In genomic region chr17:46674530-46675283, GRCm38 (mm10) we compare ENCODE assay signal across 8 mouse cellular contexts. TPM values are rescaled to one million over a fixed set of nuclear protein-coding genes. Genes with fewer than 3 reads are reported as not detected.
DNase-seq lines count a peak whose midpoint lies in the region; ATAC-seq and TF ChIP-seq lines count a peak whose summit lies in the region.

No protein-coding gene starts in this region.

- H3K4me3 ChIP-seq in gastrocnemius, adult 2 months = peak overlapping the region; percentile 78
- peak overlapping the region; percentile 18 to 94 (median 81) for H3K4me3 ChIP-seq in CH12.LX (replicated peaks in 1 of 3; ENCODE audit: low read depth in 2 of 3, low read length in 2 of 3, poor library complexity in 1 of 3)
- peak overlapping the region; percentile 96 for H3K4me3 ChIP-seq in forebrain, embryonic 16.5 days (replicated peaks; ENCODE audit: low read length)
- peak overlapping the region; percentile 81 for H3K4me3 ChIP-seq in liver, embryonic 16.5 days (ENCODE audit: low read depth, low read length)

- TF ChIP-seq POLR2A in CH12.LX (IDR thresholded peaks at IDR 0.05; ENCODE audit: low read depth, low read length) = no peak

- in situ Hi-C loops in CH12.LX (cut with MboI; ENCODE audit: low pct_ligation_motif_present, low pct_unique_long_range_greater_than_20kb, low sequenced_read_pairs) = no loop called here

- no peaks in the 10 kb centered on the region for H3K27me3 ChIP-seq in CH12.LX (replicated peaks)
- no peaks in the 10 kb centered on the region for H3K27me3 ChIP-seq in forebrain, embryonic 16.5 days (replicated peaks; ENCODE audit: control insufficient read depth, insufficient read depth, low read length)
- H3K27me3 ChIP-seq in liver, embryonic 16.5 days (ENCODE audit: control insufficient read depth, insufficient read depth, low read depth, low read length) = no peaks in the 10 kb centered on the region

- peak overlapping the region; percentile 33 for H3K9ac ChIP-seq in CH12.LX (ENCODE audit: insufficient read depth, low read depth)
- H3K9ac ChIP-seq in forebrain, embryonic 16.5 days (replicated peaks; ENCODE audit: low read depth, low read length) = no peak overlapping the region; the same call in none of the 2 replicates
- H3K9ac ChIP-seq in liver, embryonic 16.5 days (ENCODE audit: low read depth, low read length) = peak overlapping the region; percentile 72

- intact Hi-C loops in gastrocnemius, adult 2 months (cut with DNase I) = no loop called here

- H3K36me3 ChIP-seq in CH12.LX (replicated peaks in 1 of 2; ENCODE audit: control insufficient read depth in 1 of 2, insufficient read depth in 1 of 2, low read length in 1 of 2) = peaks cover 61 to 76% of the 10 kb centered on the region in 2 experiments
- peaks cover 14% of the 10 kb centered on the region for H3K36me3 ChIP-seq in forebrain, embryonic 16.5 days (ENCODE audit: control insufficient read depth, insufficient read depth)
- H3K36me3 ChIP-seq in liver, embryonic 16.5 days (ENCODE audit: control insufficient read depth, insufficient read depth) = peaks cover 19% of the 10 kb centered on the region

- peak; percentile 57 for ATAC-seq in forebrain, embryonic 16.5 days
- peak; percentile 11; the same call in 1 of the 2 replicates for ATAC-seq in liver, embryonic 16.5 days (ENCODE audit: low read depth)

- dilution Hi-C loops in CH12.LX (cut with MboI; ENCODE audit: extremely low pct_ligation_motif_present, extremely low pct_unique_long_range_greater_than_20kb, low sequenced_read_pairs) = no loop called here

- peak overlapping the region; percentile 94 for H3K27ac ChIP-seq in gastrocnemius, adult 2 months
- H3K27ac ChIP-seq in CH12.LX (ENCODE audit: insufficient read depth, low read depth) = peak overlapping the region; percentile 30
- peak overlapping the region; percentile 75 for H3K27ac ChIP-seq in forebrain, embryonic 16.5 days (ENCODE audit: low read length)
- peak overlapping the region; percentile 83 for H3K27ac ChIP-seq in liver, embryonic 16.5 days (ENCODE audit: low read length)

- 19% methylated on average over 15 of the region's 15 CpGs for WGBS in forebrain, embryonic 16.5 days
- WGBS in liver, embryonic 16.5 days (ENCODE audit: insufficient replicate concordance) = 37% methylated on average over 15 of the region's 15 CpGs

- H3K4me1 ChIP-seq in CH12.LX (ENCODE audit: control insufficient read depth in 1 of 2, insufficient read depth in 2 of 2) = peaks cover 13 to 44% of the 10 kb centered on the region in 2 experiments
- H3K4me1 ChIP-seq in forebrain, embryonic 16.5 days (replicated peaks; ENCODE audit: control insufficient read depth, insufficient read depth, low read length) = peaks cover 29% of the 10 kb centered on the region
- peaks cover 35% of the 10 kb centered on the region for H3K4me1 ChIP-seq in liver, embryonic 16.5 days (ENCODE audit: control insufficient read depth, low read depth, low read length)

- H3K9me3 ChIP-seq in CH12.LX (replicated peaks; ENCODE audit: low read length) = peaks cover 3% of the 10 kb centered on the region
- no peaks in the 10 kb centered on the region for H3K9me3 ChIP-seq in forebrain, embryonic 16.5 days (ENCODE audit: control insufficient read depth, low read length)
- H3K9me3 ChIP-seq in liver, embryonic 16.5 days (replicated peaks; ENCODE audit: control insufficient read depth, low read length) = no peaks in the 10 kb centered on the region

- H3K79me2 ChIP-seq in CH12.LX (replicated peaks; ENCODE audit: control insufficient read depth, extremely low read depth, insufficient read depth, poor library complexity, severe bottlenecking) = peaks cover 39% of the 10 kb centered on the region

- no peak for TF ChIP-seq CTCF in gastrocnemius, adult 2 months (IDR thresholded peaks at IDR 0.05)
- no peak for TF ChIP-seq CTCF in CH12.LX (conservative IDR thresholded peaks at IDR 0.05 in 1 of 2, IDR thresholded peaks at IDR 0.05 in 1 of 2; ENCODE audit: low read depth in 2 of 2, low read length in 2 of 2)

- no peak for TF ChIP-seq EP300 in CH12.LX (IDR thresholded peaks at IDR 0.05; ENCODE audit: low read length)

- DNase-seq in gastrocnemius, adult 2 months = peak; percentile 15
- no peak for DNase-seq in gastrocnemius, postnatal 25 days
- no peak for DNase-seq in CH12.LX (ENCODE audit: extremely low read depth)
- DNase-seq in ovary, postnatal 10 days (ENCODE audit: low spot score) = no peak
- DNase-seq in spleen, postnatal 14 days (ENCODE audit: low spot score in 2 of 2) = no peak
- no peak for DNase-seq in urinary bladder, postnatal 14 days (ENCODE audit: low spot score)

- no peak for TF ChIP-seq RAD21 in CH12.LX (IDR thresholded peaks at IDR 0.05; ENCODE audit: low read depth, low read length)

- peak overlapping the region; percentile 14; the same call in 1 of the 2 replicates for H3K4me2 ChIP-seq in CH12.LX (ENCODE audit: insufficient read depth, low read depth, poor library complexity, severe bottlenecking)
- H3K4me2 ChIP-seq in forebrain, embryonic 16.5 days (ENCODE audit: low read length) = peak overlapping the region; percentile 95
- peak overlapping the region; percentile 68 for H3K4me2 ChIP-seq in liver, embryonic 16.5 days (ENCODE audit: low read depth, low read length)

TF ChIP-seq in CH12.LX, 34 proteins besides CTCF, POLR2A, EP300 and RAD21:
- TF ChIP-seq HCFC1 (IDR thresholded peaks at IDR 0.05; ENCODE audit: low read depth, low read length) = no peak
- TF ChIP-seq ZKSCAN1 (IDR thresholded peaks at IDR 0.05; ENCODE audit: borderline replicate concordance, low read depth, low read length) = no peak
- TF ChIP-seq USF2 (conservative IDR thresholded peaks at IDR 0.05; ENCODE audit: low read depth, low read length) = no peak
- no peak for TF ChIP-seq SMC3 (IDR thresholded peaks at IDR 0.05; ENCODE audit: low read depth, low read length)
- TF ChIP-seq ZNF384 (IDR thresholded peaks at IDR 0.05; ENCODE audit: low read depth, low read length) = no peak
- TF ChIP-seq MAFK (IDR thresholded peaks at IDR 0.05; ENCODE audit: insufficient replicate concordance, low read length) = no peak
- no peak for TF ChIP-seq NRF1 (IDR thresholded peaks at IDR 0.05; ENCODE audit: low read depth, low read length)
- no peak for TF ChIP-seq CHD2 (IDR thresholded peaks at IDR 0.05; ENCODE audit: low read length)

RNA-seq across cellular contexts. Expression of gene Rrp36, which starts 0.6 kb away (rescaled TPM):
- 10 to 100 TPM in 1 of 2 experiments, 1 to 10 TPM in 1; 7.9 to 12.6 TPM for total RNA-seq in gastrocnemius, adult 2 months (2021)
- 10 to 100 TPM in 1 of 2 experiments, 1 to 10 TPM in 1; 7.5 to 12.1 TPM for total RNA-seq in gastrocnemius, postnatal 25 days (2021)
- total RNA-seq in CH12.LX (2012; rRNA removed) (46.1 and 55.0 TPM in 2 replicates), CH12.LX (2014; rRNA removed) (53.6 and 55.2 TPM in 2 replicates)
- polyA plus RNA-seq in CH12.LX (2012; ENCODE audit: insufficient read length, low read depth) = 38.1 and 49.3 TPM in 2 replicates
- polyA plus RNA-seq in forebrain, embryonic 16.5 days (2015; fragmentation: Nextera tagmentation; extraction: Ambion mirVana) = 47.7 and 51.1 TPM in 2 replicates
- polyA plus RNA-seq in liver, embryonic 16.5 days (2015; fragmentation: Nextera tagmentation; extraction: Ambion mirVana) = 17.4 and 18.9 TPM in 2 replicates

RNA-seq across cellular contexts. Expression of gene Mea1, which starts 3.9 kb away (rescaled TPM):
- 10 to 100 TPM; 34.6 to 49.1 TPM for total RNA-seq in gastrocnemius, adult 2 months (2021)
- 10 to 100 TPM; 45.3 to 54.7 TPM for total RNA-seq in gastrocnemius, postnatal 25 days (2021)
- 94.3 and 106 TPM in 2 replicates for total RNA-seq in CH12.LX (2012; rRNA removed)
- total RNA-seq in CH12.LX (2014; rRNA removed) = 68.3 and 73.8 TPM in 2 replicates
- polyA plus RNA-seq in CH12.LX (2012; ENCODE audit: insufficient read length, low read depth) = 86.1 and 110 TPM in 2 replicates
- polyA plus RNA-seq in forebrain, embryonic 16.5 days (2015; fragmentation: Nextera tagmentation; extraction: Ambion mirVana) = 208 and 240 TPM in 2 replicates
- polyA plus RNA-seq in liver, embryonic 16.5 days (2015; fragmentation: Nextera tagmentation; extraction: Ambion mirVana) = 50.1 and 50.6 TPM in 2 replicates

RNA-seq across cellular contexts. Expression of gene Klhdc3, which starts 6.0 kb away (rescaled TPM):
- total RNA-seq in gastrocnemius, adult 2 months (2021) = 100 to 1,000 TPM in 1 of 2 experiments, 10 to 100 TPM in 1; 83.0 to 108 TPM
- total RNA-seq in gastrocnemius, postnatal 25 days (2021) = 100 to 1,000 TPM; 135 to 168 TPM
- total RNA-seq in CH12.LX (2012; rRNA removed) (66.7 and 72.3 TPM in 2 replicates), CH12.LX (2014; rRNA removed) (15.9 and 19.5 TPM in 2 replicates)
- polyA plus RNA-seq in CH12.LX (2012; ENCODE audit: insufficient read length, low read depth) = 126 and 130 TPM in 2 replicates
- 191 and 194 TPM in 2 replicates for polyA plus RNA-seq in forebrain, embryonic 16.5 days (2015; fragmentation: Nextera tagmentation; extraction: Ambion mirVana)
- 51.6 and 52.0 TPM in 2 replicates for polyA plus RNA-seq in liver, embryonic 16.5 days (2015; fragmentation: Nextera tagmentation; extraction: Ambion mirVana)

RNA-seq across cellular contexts. Expression of gene Cul7, which starts 24.6 kb away (rescaled TPM):
- 1 to 10 TPM; 2.9 to 5.6 TPM for total RNA-seq in gastrocnemius, adult 2 months (2021)
- total RNA-seq in gastrocnemius, postnatal 25 days (2021) = 10 to 100 TPM in 1 of 2 experiments, 1 to 10 TPM in 1; 8.8 to 14.4 TPM
- total RNA-seq in CH12.LX (2012; rRNA removed) (76.0 and 82.5 TPM in 2 replicates), CH12.LX (2014; rRNA removed) (33.3 and 37.7 TPM in 2 replicates)
- polyA plus RNA-seq in CH12.LX (2012; ENCODE audit: insufficient read length, low read depth) = 65.9 and 68.1 TPM in 2 replicates
- 38.8 and 42.8 TPM in 2 replicates for polyA plus RNA-seq in forebrain, embryonic 16.5 days (2015; fragmentation: Nextera tagmentation; extraction: Ambion mirVana)
- 10.7 and 11.6 TPM in 2 replicates for polyA plus RNA-seq in liver, embryonic 16.5 days (2015; fragmentation: Nextera tagmentation; extraction: Ambion mirVana)

RNA-seq across cellular contexts. Expression of gene Mrpl2, which starts 28.7 kb away (rescaled TPM):
- total RNA-seq in gastrocnemius, adult 2 months (2021) = 100 to 1,000 TPM in 1 of 2 experiments, 10 to 100 TPM in 1; 82.7 to 120 TPM
- 100 to 1,000 TPM in 1 of 2 experiments, 10 to 100 TPM in 1; 99.2 to 110 TPM for total RNA-seq in gastrocnemius, postnatal 25 days (2021)
- total RNA-seq in CH12.LX (2012; rRNA removed) (235 and 238 TPM in 2 replicates), CH12.LX (2014; rRNA removed) (128 and 130 TPM in 2 replicates)
- 158 and 201 TPM in 2 replicates for polyA plus RNA-seq in CH12.LX (2012; ENCODE audit: insufficient read length, low read depth)
- 66.1 and 74.9 TPM in 2 replicates for polyA plus RNA-seq in forebrain, embryonic 16.5 days (2015; fragmentation: Nextera tagmentation; extraction: Ambion mirVana)
- 58.1 and 67.0 TPM in 2 replicates for polyA plus RNA-seq in liver, embryonic 16.5 days (2015; fragmentation: Nextera tagmentation; extraction: Ambion mirVana)

Comparison
In these comparisons a context has a peak if more than half of its experiments do, and no peak if none do; other contexts are left out.
1. H3K27ac ChIP-seq: peak in every context shown above with its lines; median percentile 94 in gastrocnemius, adult 2 months; 83 in liver, embryonic 16.5 days; 75 in forebrain, embryonic 16.5 days; 30 in CH12.LX.
2. H3K4me2 ChIP-seq: peak in every context shown above with its lines; median percentile 95 in forebrain, embryonic 16.5 days; 68 in liver, embryonic 16.5 days; 14 in CH12.LX.